Mouse (Mus musculus) forebrain, postnatal 0 days (tissue): Measurements from ENCODE around the gene Gamt. TPM values are rescaled to one million over a fixed set of nuclear protein-coding genes. Genes with fewer than 3 reads are reported as not detected.

Experiments
- ATAC-seq: fragments of 200-750 bp; cut with Nextera tagmentation; 2 replicates; pipeline ENCODE4 v1.8.0; 2017; ENCODE audit warnings: mild to moderate bottlenecking, moderate library complexity
- DNase-seq: peaks from one replicate; pipeline ENCODE4 v3.0.0-alpha.2; 2015
- H3K27ac ChIP-seq: fragments of 300-500 bp; sonication (generic); 2 replicates; pipeline ENCODE4 v1.5.1; 2014; ENCODE audit warnings: low read depth, mild to moderate bottlenecking, antibody characterized with exemption, low read length, moderate library complexity, mixed read lengths
- H3K27me3 ChIP-seq: fragments of 300-500 bp; sonication (generic); 2 replicates; pipeline ENCODE4 v1.6.1; 2014; ENCODE audit warnings: mild to moderate bottlenecking, low read length, mixed read lengths; ENCODE audit not compliant: insufficient read depth
- H3K36me3 ChIP-seq: fragments of 300-500 bp; sonication (generic); 2 replicates; pipeline ENCODE4 v1.6.1; 2014; ENCODE audit warnings: mild to moderate bottlenecking, moderate library complexity; ENCODE audit not compliant: insufficient read depth
- H3K4me1 ChIP-seq: fragments of 300-500 bp; sonication (generic); 2 replicates; pipeline ENCODE4 v1.6.1; 2014; ENCODE audit warnings: antibody characterized with exemption; ENCODE audit not compliant: insufficient read depth
- H3K4me2 ChIP-seq: fragments of 300-500 bp; sonication (generic); 2 replicates; pipeline ENCODE4 v1.6.1; 2014; ENCODE audit warnings: low read depth, mild to moderate bottlenecking, moderate library complexity
- H3K4me3 ChIP-seq: fragments of 300-500 bp; sonication (generic); 2 replicates; pipeline ENCODE4 v1.5.1; 2014; ENCODE audit warnings: low read depth, low read length, mixed read lengths
- H3K9ac ChIP-seq: fragments of 300-500 bp; sonication (generic); 2 replicates; pipeline ENCODE4 v1.6.1; 2014; ENCODE audit warnings: mild to moderate bottlenecking
- H3K9me3 ChIP-seq: fragments of 300-500 bp; sonication (generic); 2 replicates; pipeline ENCODE4 v1.6.1; 2016; ENCODE audit warnings: low read length
- CTCF ChIP-seq: sonication (generic); IDR thresholded peaks from 2 replicates; pipeline ENCODE4 v1.5.1; 2016; ENCODE audit warnings: antibody characterized with exemption, control low read depth, low read depth
- WGBS: fragments of 180-500 bp; shearing (Covaris S2); extraction: QIAGEN DNeasy Blood & Tissue Kit; methylation state at CpG from one replicate; pipeline ENCODE4 v1.1.7; 2014; 5-methylcytosine and 5-hydroxymethylcytosine counted together
- polyA plus RNA-seq: library from polyadenylated mRNA; unstranded; fragments of >200 nt; fragmentation: Nextera tagmentation; extraction: Ambion mirVana; gene quantifications from 2 replicates; pipeline ENCODE4 v1.2.1, GENCODE M21; 2015
- total RNA-seq: library from RNA; depleted of rRNA; stranded (reverse); fragments of >200 nt; gene quantifications from 2 replicates; pipeline ENCODE4 v1.2.3, GENCODE M21; 2014

The Gamt gene
- total and polyA plus RNA-seq, 2 experiments from 2014 or later: 18.2 to 21.8 TPM

DNA sequence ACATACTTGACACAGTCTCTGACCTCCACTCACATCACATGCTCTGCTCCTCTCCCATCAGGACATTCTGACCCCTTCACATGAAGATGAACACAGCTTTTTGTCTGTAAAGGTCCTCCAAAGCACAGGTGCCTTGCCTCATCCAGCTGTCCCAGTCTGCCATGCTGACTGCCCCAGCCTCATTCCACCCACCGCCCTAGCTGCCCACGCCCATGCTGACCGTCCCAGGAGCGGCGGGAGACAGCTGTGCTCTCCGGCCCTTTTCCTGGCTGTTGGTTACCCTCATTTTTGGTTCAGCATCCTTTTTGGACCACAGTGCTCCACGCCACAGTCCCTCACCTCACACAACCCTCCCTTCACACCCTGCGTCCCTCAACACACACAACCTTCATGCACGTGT is 17.6 kb upstream of the Gamt start:
- Histone ChIP-seq H3K27ac (no peak overlapping the region), H3K4me1 (no peaks in the 10 kb centered on the region), H3K27me3 (no peaks in the 10 kb centered on the region), H3K36me3 (peaks cover 73% of the 10 kb centered on the region), H3K4me3 (no peak overlapping the region), H3K9ac (no peak overlapping the region), H3K9me3 (no peaks in the 10 kb centered on the region), H3K4me2 (no peak overlapping the region)
- DNase-seq: no peak
- ATAC-seq: no peak
- 93% methylated on average over 9 of the region's 9 CpGs for WGBS
- TF ChIP-seq CTCF: no peak

DNA sequence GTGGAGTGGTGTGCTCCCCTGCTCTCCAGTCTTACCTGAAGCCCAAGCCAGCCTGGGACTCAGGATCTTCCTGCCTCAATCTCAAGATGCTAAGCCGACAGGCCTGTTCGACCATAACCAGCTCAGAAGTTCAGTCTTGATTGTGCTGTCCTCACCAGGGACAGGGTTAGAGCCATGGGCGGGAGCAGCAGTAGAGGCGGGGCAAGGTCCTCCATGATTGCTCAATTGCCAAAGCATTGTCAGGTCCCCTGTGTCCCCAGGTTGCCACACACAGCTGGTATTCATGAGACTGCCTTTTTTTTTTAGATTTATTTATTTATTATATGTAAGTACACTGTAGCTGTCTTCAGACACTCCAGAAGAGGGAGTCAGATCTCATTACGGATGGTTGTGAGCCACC is 15.4 kb upstream of the Gamt start:
- no peak overlapping the region for H3K27ac ChIP-seq
- WGBS: 91% methylated on average over 5 of the region's 5 CpGs
- no peak overlapping the region for H3K4me2 ChIP-seq
- H3K36me3 ChIP-seq: peaks cover 55% of the 10 kb centered on the region
- H3K4me1 ChIP-seq: no peaks in the 10 kb centered on the region
- ATAC-seq (no peak), DNase-seq (no peak)
- no peak for TF ChIP-seq CTCF
- H3K9me3 ChIP-seq: no peaks in the 10 kb centered on the region
- no peaks in the 10 kb centered on the region for H3K27me3 ChIP-seq
- H3K9ac ChIP-seq: no peak overlapping the region
- H3K4me3 ChIP-seq: no peak overlapping the region

- no peak overlapping the region for H3K27ac ChIP-seq
- H3K36me3 ChIP-seq: peaks cover 33% of the 10 kb centered on the region
- H3K4me1 ChIP-seq: no peaks in the 10 kb centered on the region
- no peak overlapping the region for H3K9ac ChIP-seq
- no peaks in the 10 kb centered on the region for H3K27me3 ChIP-seq
- WGBS: 87% methylated on average over 3 of the region's 3 CpGs
- no peaks in the 10 kb centered on the region for H3K9me3 ChIP-seq
- no peak overlapping the region for H3K4me2 ChIP-seq
- H3K4me3 ChIP-seq: no peak overlapping the region
- TF ChIP-seq CTCF: no peak
- ATAC-seq (no peak), DNase-seq (no peak)
Measured at GRCm38 (mm10) chr10:80273847-80274246, 13.0 kb upstream of the Gamt start.

DNA sequence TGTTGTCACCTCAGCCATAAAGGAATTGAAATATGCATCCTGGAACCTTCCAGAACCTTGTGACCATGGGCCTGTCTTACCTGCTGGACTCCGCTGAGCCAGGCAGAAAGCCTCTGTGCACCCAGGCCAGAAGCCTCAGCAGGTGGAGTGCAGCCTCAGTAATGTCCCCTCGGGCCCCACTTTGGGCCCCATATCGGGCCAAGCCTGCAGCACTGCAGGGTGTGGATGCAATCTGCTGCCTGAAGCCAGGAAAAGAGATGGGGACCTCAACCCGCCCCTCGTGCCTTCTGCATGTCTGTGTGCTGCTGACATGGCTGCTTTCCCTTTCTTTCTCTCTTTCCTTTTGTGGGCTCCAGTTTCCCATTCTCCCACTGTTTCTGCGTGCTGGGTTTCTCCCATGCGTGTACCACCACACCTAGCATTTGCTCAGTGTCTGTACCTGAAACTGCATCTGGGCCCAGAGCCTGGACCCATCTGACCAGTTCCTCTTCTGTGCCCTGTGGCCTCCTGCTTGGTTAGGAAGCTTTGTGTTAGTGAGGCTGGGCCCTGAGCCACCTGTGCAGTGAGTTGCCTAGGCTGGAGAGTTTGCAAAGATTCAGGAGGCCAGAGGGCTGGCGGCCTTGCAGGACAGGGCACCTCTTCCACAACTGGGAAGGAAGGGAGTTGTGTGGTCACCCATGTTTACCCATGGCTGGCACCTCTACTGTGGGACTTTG is 11.2 kb upstream of the Gamt start:
- H3K27ac ChIP-seq: no peak overlapping the region
- no peak for DNase-seq
- peaks cover 14% of the 10 kb centered on the region for H3K36me3 ChIP-seq
- H3K4me1 ChIP-seq: peaks cover 9% of the 10 kb centered on the region
- H3K9me3 ChIP-seq: no peaks in the 10 kb centered on the region
- no peak overlapping the region for H3K4me3 ChIP-seq
- H3K9ac ChIP-seq: no peak overlapping the region
- no peak overlapping the region for H3K4me2 ChIP-seq
- WGBS: 90% methylated on average over 8 of the region's 8 CpGs
- no peak for ATAC-seq
- no peaks in the 10 kb centered on the region for H3K27me3 ChIP-seq
- TF ChIP-seq CTCF: no peak

DNA sequence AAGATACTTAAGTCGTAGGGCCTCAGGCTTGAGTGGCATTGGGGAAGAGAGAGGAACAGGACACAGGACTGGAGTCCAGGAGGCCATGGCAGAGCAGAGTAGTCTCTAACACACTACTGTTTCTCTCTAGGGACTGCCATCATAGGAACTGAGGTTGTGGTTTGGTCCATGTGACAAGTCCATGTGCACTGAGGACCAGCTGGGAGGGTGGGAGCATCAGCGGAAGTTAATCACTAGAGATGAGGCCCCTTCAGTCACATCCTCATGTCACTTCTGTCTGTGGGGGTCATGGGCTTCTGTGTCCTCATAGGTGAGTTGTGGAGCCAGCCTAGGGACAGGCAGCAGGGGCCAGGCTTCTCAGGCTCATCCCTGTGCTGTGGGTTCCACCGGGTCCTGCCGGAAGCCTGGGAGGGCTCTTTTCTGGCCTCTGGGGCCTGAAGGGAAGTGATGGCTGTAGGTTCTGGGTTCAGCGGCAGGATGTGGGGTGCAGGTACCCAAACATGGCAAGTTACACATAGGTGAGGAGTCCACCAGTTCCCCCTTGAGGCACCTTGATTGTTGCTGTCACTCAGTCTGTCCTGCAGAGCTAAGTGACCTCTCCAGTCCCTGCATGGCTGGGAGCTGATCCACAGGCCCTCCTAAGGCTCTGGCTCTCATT is 10.5 kb upstream of the Gamt start:
- DNase-seq (no peak), ATAC-seq (no peak)
- no peaks in the 10 kb centered on the region for H3K9me3 ChIP-seq
- H3K4me2 ChIP-seq: no peak overlapping the region
- H3K36me3 ChIP-seq: peaks cover 12% of the 10 kb centered on the region; the same call in 1 of the 2 replicates
- H3K4me1 ChIP-seq: peaks cover 15% of the 10 kb centered on the region
- no peak overlapping the region for H3K4me3 ChIP-seq
- WGBS: 90% methylated on average over 5 of the region's 5 CpGs
- TF ChIP-seq CTCF: no peak
- no peak overlapping the region for H3K9ac ChIP-seq
- no peaks in the 10 kb centered on the region for H3K27me3 ChIP-seq
- no peak overlapping the region for H3K27ac ChIP-seq

- H3K9me3 ChIP-seq: no peaks in the 10 kb centered on the region
- ATAC-seq (no peak), DNase-seq (no peak)
- no peak overlapping the region for H3K4me3 ChIP-seq
- no peak overlapping the region for H3K27ac ChIP-seq
- H3K4me1 ChIP-seq: peaks cover 15% of the 10 kb centered on the region
- TF ChIP-seq CTCF: no peak
- no peaks in the 10 kb centered on the region for H3K27me3 ChIP-seq
- H3K4me2 ChIP-seq: no peak overlapping the region
- H3K9ac ChIP-seq: peak overlapping the region; percentile 22; the same call in 1 of the 2 replicates
- 66% methylated on average over 6 of the region's 6 CpGs for WGBS
- H3K36me3 ChIP-seq: peaks cover 7% of the 10 kb centered on the region; the same call in 1 of the 2 replicates
Measured at GRCm38 (mm10) chr10:80270734-80271181, 9.9 kb upstream of the Gamt start.

DNA sequence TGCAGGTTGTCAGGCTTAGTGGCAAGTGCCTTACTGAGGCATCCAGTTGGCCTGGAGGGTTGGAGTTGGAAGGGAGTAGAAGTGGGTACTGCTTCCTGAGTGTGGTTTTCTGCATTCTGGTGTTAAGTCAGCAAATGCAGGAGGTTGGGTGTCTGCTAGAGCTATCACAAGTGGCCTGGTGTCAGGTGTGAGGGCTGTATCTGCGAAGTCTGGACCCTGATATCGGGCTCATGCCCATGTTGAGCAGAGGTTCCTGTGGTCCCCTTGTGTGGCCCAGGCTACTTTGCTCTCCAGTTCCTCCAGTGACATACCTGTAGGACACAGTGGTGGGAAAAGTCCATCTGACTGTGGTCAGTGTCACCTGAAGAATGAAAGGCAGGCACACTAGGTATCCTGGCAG is 9.3 kb upstream of the Gamt start:
- Histone ChIP-seq H3K4me2 (no peak overlapping the region), H3K4me1 (peaks cover 15% of the 10 kb centered on the region), H3K27ac (no peak overlapping the region), H3K9ac (peak overlapping the region; percentile 22; the same call in 1 of the 2 replicates), H3K9me3 (no peaks in the 10 kb centered on the region), H3K27me3 (no peaks in the 10 kb centered on the region), H3K4me3 (no peak overlapping the region), H3K36me3 (peaks cover 4% of the 10 kb centered on the region; the same call in 1 of the 2 replicates)
- 98% methylated on average over 2 of the region's 2 CpGs for WGBS
- ATAC-seq: no peak
- no peak for TF ChIP-seq CTCF
- DNase-seq: no peak
